Mouse (Mus musculus): Measurements from ENCODE around the gene Gpr63.

DNA sequence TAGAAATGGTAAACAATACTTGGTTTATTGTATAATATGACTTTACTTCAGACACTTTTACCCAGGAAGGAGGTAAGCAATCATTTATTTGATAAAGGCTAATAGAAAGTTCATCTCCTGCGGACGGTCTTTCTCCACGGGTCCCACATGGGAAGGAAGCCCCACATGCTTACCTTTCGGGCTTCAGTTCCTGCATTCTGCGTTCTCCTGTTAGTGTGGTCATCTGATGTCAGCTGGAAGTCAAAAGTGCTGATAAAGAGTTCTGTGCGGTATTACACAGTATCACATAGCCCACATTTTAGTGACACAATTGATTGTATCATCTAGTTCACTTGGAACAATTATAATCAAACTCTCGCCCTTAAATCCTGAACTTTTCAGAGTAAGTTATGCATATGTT, 1.0 kb downstream of the Gpr63 start:
- TF ChIP-seq TCF3 (IDR thresholded peaks at IDR 0.05; ENCODE audit: insufficient read length, low read depth) (no peak), CEBPB (IDR thresholded peaks at IDR 0.05; ENCODE audit: insufficient read depth, poor library complexity, severe bottlenecking) (no peak), POLR2AphosphoS2 (IDR thresholded peaks at IDR 0.05; ENCODE audit: insufficient read length, low read depth) (no peak), TCF12 (IDR thresholded peaks at IDR 0.05; ENCODE audit: insufficient read depth, poor library complexity, severe bottlenecking) (no peak), SRF (IDR thresholded peaks at IDR 0.05; ENCODE audit: control insufficient read depth, insufficient read length, low read depth) (no peak), MYOG (IDR thresholded peaks at IDR 0.05; ENCODE audit: control insufficient read depth in 1 of 3, insufficient read depth in 1 of 3, insufficient read length in 2 of 3, low read depth in 2 of 3) (no peak)

All from myocyte (in vitro differentiated cells).